Mouse (Mus musculus): ENCODE data around the gene Trib3. TPM values are rescaled to one million over a fixed set of nuclear protein-coding genes. Genes with fewer than 3 reads are reported as not detected.

Trib3 gene
- polyA plus RNA-seq, 1 experiment, result 47.3 TPM

- no peak for TF ChIP-seq GATA1 (IDR thresholded peaks at IDR 0.05; ENCODE audit: low read length)
Observed at GRCm38 (mm10) chr2:152359616-152360015, 15.8 kb upstream of the Trib3 start.

- TF ChIP-seq GATA1 (IDR thresholded peaks at IDR 0.05; ENCODE audit: low read length), result no peak
Observed at GRCm38 (mm10) chr2:152357254-152357653, 13.4 kb upstream of the Trib3 start.

- no peak for TF ChIP-seq GATA1 (IDR thresholded peaks at IDR 0.05; ENCODE audit: low read length)
Observed at GRCm38 (mm10) chr2:152349842-152350540, 6.2 kb upstream of the Trib3 start.

GRCm38 (mm10) chr2:152349205-152349604, 5.4 kb upstream of the Trib3 start:
- TF ChIP-seq GATA1 (IDR thresholded peaks at IDR 0.05; ENCODE audit: low read length), result no peak

GRCm38 (mm10) chr2:152347722-152348121, 3.9 kb upstream of the Trib3 start:
- TF ChIP-seq GATA1 (IDR thresholded peaks at IDR 0.05; ENCODE audit: low read length), result no peak

GRCm38 (mm10) chr2:152346776-152347465, 3.1 kb upstream of the Trib3 start:
- TF ChIP-seq GATA1 (IDR thresholded peaks at IDR 0.05; ENCODE audit: low read length), result no peak

GRCm38 (mm10) chr2:152345393-152345792, 1.6 kb upstream of the Trib3 start:
- no peak for TF ChIP-seq GATA1 (IDR thresholded peaks at IDR 0.05; ENCODE audit: low read length)

- TF ChIP-seq GATA1 (IDR thresholded peaks at IDR 0.05; ENCODE audit: low read length), result no peak
Observed at GRCm38 (mm10) chr2:152344909-152345308, 1.1 kb upstream of the Trib3 start.

- TF ChIP-seq GATA1 (IDR thresholded peaks at IDR 0.05; ENCODE audit: low read length), result no peak
Observed at GRCm38 (mm10) chr2:152344361-152344760, 529 bp upstream of the Trib3 start.

- no peak for TF ChIP-seq GATA1 (IDR thresholded peaks at IDR 0.05; ENCODE audit: low read length)
Observed at GRCm38 (mm10) chr2:152339631-152340179, 4.1 kb downstream of the Trib3 start.

- no peak for TF ChIP-seq GATA1 (IDR thresholded peaks at IDR 0.05; ENCODE audit: low read length)
Observed at GRCm38 (mm10) chr2:152338319-152338718, 5.5 kb downstream of the Trib3 start.

GRCm38 (mm10) chr2:152337591-152338212, 6.1 kb downstream of the Trib3 start:
- no peak for TF ChIP-seq GATA1 (IDR thresholded peaks at IDR 0.05; ENCODE audit: low read length)

GRCm38 (mm10) chr2:152336856-152337255, 7.0 kb downstream of the Trib3 start:
- no peak for TF ChIP-seq GATA1 (IDR thresholded peaks at IDR 0.05; ENCODE audit: low read length)

GRCm38 (mm10) chr2:152335289-152335820, 8.5 kb downstream of the Trib3 start:
- no peak for TF ChIP-seq GATA1 (IDR thresholded peaks at IDR 0.05; ENCODE audit: low read length)

GRCm38 (mm10) chr2:152333345-152334006, 10.4 kb downstream of the Trib3 start:
- TF ChIP-seq GATA1 (IDR thresholded peaks at IDR 0.05; ENCODE audit: low read length), result no peak
